Mouse (Mus musculus) MEL (cell line): ENCODE data around the gene Gal3st3. TPM values are rescaled to one million over a fixed set of nuclear protein-coding genes. Genes with fewer than 3 reads are reported as not detected.

ENCODE experiments used
- DNase-seq: peaks from one replicate; pipeline ENCODE4 v3.0.0; 2011; ENCODE audit warnings: low read depth, low spot score
- H3K27ac ChIP-seq: 2 replicates; pipeline ENCODE4 v1.5.1; 2012; ENCODE audit warnings: low read depth, mild to moderate bottlenecking, control low read depth, low read length, moderate library complexity; ENCODE audit not compliant: control insufficient read depth
- H3K27me3 ChIP-seq, 2 experiments: fragments of 150-350 bp in 1 of 2; sonication (generic) in 1 of 2; 2 replicates each; pipeline ENCODE4 v1.6.1; 2012; ENCODE audit warnings: low read length in 2 of 2, mild to moderate bottlenecking in 2 of 2, improper control_type of control experiment in 1 of 2, moderate library complexity in 1 of 2; ENCODE audit not compliant: insufficient read depth in 2 of 2, control insufficient read depth in 1 of 2
- H3K36me3 ChIP-seq, 2 experiments: 2 replicates each; pipeline ENCODE4 v1.6.1; 2012 to 2014; ENCODE audit warnings: low read length in 2 of 2, improper control_type of control experiment in 1 of 2, inconsistent platforms in 1 of 2, mild to moderate bottlenecking in 1 of 2; ENCODE audit not compliant: insufficient read depth in 2 of 2, control insufficient read depth in 1 of 2
- H3K4me1 ChIP-seq, 2 experiments: fragments of 150-350 bp in 1 of 2; sonication (generic) in 1 of 2; 2 replicates each; pipeline ENCODE4 v1.6.1; 2012; ENCODE audit warnings: low read length in 2 of 2, improper control_type of control experiment in 1 of 2, mild to moderate bottlenecking in 1 of 2; ENCODE audit not compliant: insufficient read depth in 2 of 2, control insufficient read depth in 1 of 2
- H3K4me3 ChIP-seq, 2 experiments: fragments of 150-350 bp in 1 of 2; sonication (generic) in 1 of 2; 2 replicates each; pipeline ENCODE4 v1.5.1; 2012; ENCODE audit warnings: low read depth in 2 of 2, low read length in 2 of 2, mild to moderate bottlenecking in 2 of 2, moderate library complexity in 2 of 2, control low read depth in 1 of 2, improper control_type of control experiment in 1 of 2; ENCODE audit not compliant: control insufficient read depth in 1 of 2, insufficient read depth in 1 of 2
- H3K79me2 ChIP-seq: 2 replicates; pipeline ENCODE4 v1.6.1; 2012; ENCODE audit warnings: mild to moderate bottlenecking, low read length, moderate library complexity; ENCODE audit not compliant: control insufficient read depth, poor library complexity, insufficient read depth
- H3K9ac ChIP-seq: 2 replicates; pipeline ENCODE4 v1.6.1; 2012; ENCODE audit warnings: low read depth, mild to moderate bottlenecking, control low read depth, low read length, moderate library complexity; ENCODE audit not compliant: control insufficient read depth, poor library complexity, severe bottlenecking
- H3K9me3 ChIP-seq: fragments of 150-350 bp; sonication (generic); replicated peaks from 2 replicates; pipeline ENCODE4 v1.6.1; 2012; ENCODE audit warnings: mild to moderate bottlenecking, low read length, improper control_type of control experiment, moderate library complexity; ENCODE audit not compliant: insufficient read depth
- BHLHE40 ChIP-seq: IDR thresholded peaks from 2 replicates; pipeline ENCODE4 v1.6.1; 2012; ENCODE audit warnings: low read depth, mild to moderate bottlenecking, inconsistent platforms, low read length, improper control_type of control experiment, borderline replicate concordance
- CHD1 ChIP-seq: IDR thresholded peaks from 2 replicates; pipeline ENCODE4 v1.6.1; 2012; ENCODE audit warnings: low read depth, mild to moderate bottlenecking, inconsistent platforms, low read length, improper control_type of control experiment
- CHD2 ChIP-seq: IDR thresholded peaks from 2 replicates; pipeline ENCODE4 v1.6.1; 2011; ENCODE audit warnings: low read length, improper control_type of control experiment
- CTCF ChIP-seq, 3 experiments: IDR thresholded peaks in 2 of 3; conservative IDR thresholded peaks in 1 of 3; 2 replicates each; pipeline ENCODE4 v1.5.1; 2011 to 2012; ENCODE audit warnings: low read length in 3 of 3, low read depth in 2 of 3, mild to moderate bottlenecking in 2 of 3, improper control_type of control experiment in 1 of 3, inconsistent platforms in 1 of 3, mixed read lengths in 1 of 3, moderate library complexity in 1 of 3; ENCODE audit not compliant: control insufficient read depth in 1 of 3, insufficient read depth in 1 of 3, poor library complexity in 1 of 3, severe bottlenecking in 1 of 3
- EP300 ChIP-seq, 2 experiments: IDR thresholded peaks; 2 replicates each; pipeline ENCODE4 v1.6.1; 2011; ENCODE audit warnings: improper control_type of control experiment in 2 of 2, low read length in 2 of 2, low read depth in 1 of 2, mild to moderate bottlenecking in 1 of 2
- GABPA ChIP-seq: IDR thresholded peaks from 2 replicates; pipeline ENCODE4 v1.6.1; 2012; ENCODE audit warnings: low read depth, mild to moderate bottlenecking, inconsistent platforms, low read length, improper control_type of control experiment, moderate library complexity
- GATA1 ChIP-seq: IDR thresholded peaks from 2 replicates; pipeline ENCODE4 v1.6.1; 2011; ENCODE audit warnings: low read depth, low read length, improper control_type of control experiment
- HCFC1 ChIP-seq: IDR thresholded peaks from 2 replicates; pipeline ENCODE4 v1.6.1; 2012; ENCODE audit warnings: low read depth, mild to moderate bottlenecking, inconsistent platforms, low read length, improper control_type of control experiment, moderate library complexity
- MAFK ChIP-seq: IDR thresholded peaks from 2 replicates; pipeline ENCODE4 v1.6.1; 2011; ENCODE audit warnings: low read depth, mild to moderate bottlenecking, low read length, improper control_type of control experiment, borderline replicate concordance
- MAX ChIP-seq: IDR thresholded peaks from 2 replicates; pipeline ENCODE4 v1.6.1; 2011; ENCODE audit warnings: low read length, improper control_type of control experiment
- MAZ ChIP-seq: IDR thresholded peaks from 2 replicates; pipeline ENCODE4 v1.6.1; 2012; ENCODE audit warnings: low read depth, mild to moderate bottlenecking, inconsistent platforms, low read length, improper control_type of control experiment
- MXI1 ChIP-seq: IDR thresholded peaks from 2 replicates; pipeline ENCODE4 v1.6.1; 2011; ENCODE audit warnings: mild to moderate bottlenecking, low read depth, low read length, improper control_type of control experiment
- RCOR1 ChIP-seq: IDR thresholded peaks from 2 replicates; pipeline ENCODE4 v1.6.1; 2012; ENCODE audit warnings: low read depth, mild to moderate bottlenecking, inconsistent platforms, low read length, improper control_type of control experiment
- SMC3 ChIP-seq: IDR thresholded peaks from 2 replicates; pipeline ENCODE4 v1.6.1; 2011; ENCODE audit warnings: low read depth, low read length, improper control_type of control experiment
- TBP ChIP-seq: IDR thresholded peaks from 2 replicates; pipeline ENCODE4 v1.8.0; 2011; ENCODE audit warnings: low read depth, low read length, improper control_type of control experiment
- UBTF ChIP-seq: IDR thresholded peaks from 2 replicates; pipeline ENCODE4 v1.6.1; 2012; ENCODE audit warnings: low read depth, mild to moderate bottlenecking, inconsistent platforms, low read length, improper control_type of control experiment, moderate library complexity, borderline replicate concordance; ENCODE audit not compliant: insufficient read depth
- ZC3H11A ChIP-seq: IDR thresholded peaks from 2 replicates; pipeline ENCODE4 v1.6.1; 2012; ENCODE audit warnings: low read depth, mild to moderate bottlenecking, inconsistent platforms, low read length, improper control_type of control experiment
- ZMIZ1 ChIP-seq: IDR thresholded peaks from 2 replicates; pipeline ENCODE4 v1.6.1; 2012; ENCODE audit warnings: low read depth, mild to moderate bottlenecking, inconsistent platforms, low read length, improper control_type of control experiment, moderate library complexity
- polyA plus RNA-seq, 2 experiments: library from polyadenylated mRNA; stranded (reverse) in 1 of 2; unstranded in 1 of 2; fragments of >175 nt in 1 of 2; fragments of >200 nt in 1 of 2; gene quantifications; 2 replicates each; pipeline versions ENCODE4 v1.2.1 to v1.2.4; 2012; ENCODE audit warnings: low replicate concordance in 2 of 2, low read depth in 1 of 2; ENCODE audit not compliant: insufficient read length in 2 of 2, insufficient read depth in 1 of 2, missing spikeins in 1 of 2
- total RNA-seq: library from RNA; depleted of rRNA; stranded (reverse); fragments of 300-350 nt; gene quantifications from 2 replicates; pipeline ENCODE4 v1.2.3, GENCODE M21; 2012

The Gal3st3 gene
- total and polyA plus RNA-seq, 3 experiments = 0.04 TPM; not detected in 2

DNA sequence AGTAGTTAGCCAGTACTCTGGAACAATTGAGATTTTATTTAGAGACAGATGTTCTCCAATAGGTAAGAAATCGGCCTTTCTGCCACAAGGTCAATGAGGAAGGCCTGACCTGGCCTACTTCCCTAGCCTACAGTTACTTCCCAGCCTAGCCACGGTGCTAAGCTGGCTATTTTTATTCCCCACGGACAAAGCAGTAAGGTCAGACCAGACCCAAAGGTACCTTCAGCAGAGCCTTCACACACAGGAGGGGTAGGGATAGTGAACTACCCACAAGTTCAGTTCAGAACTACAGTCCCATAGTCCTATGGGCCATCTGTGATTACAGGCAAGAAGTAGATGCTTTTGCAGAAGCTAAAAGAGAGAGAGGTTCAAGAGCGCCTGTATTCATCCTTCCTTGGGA, 24.2 kb upstream of the Gal3st3 start:
- peaks cover 13% of the 10 kb centered on the region for H3K79me2 ChIP-seq
- H3K4me1 ChIP-seq = peaks cover 5 to 21% of the 10 kb centered on the region in 2 experiments
- no peak for DNase-seq
- H3K36me3 ChIP-seq = peaks cover 14 to 22% of the 10 kb centered on the region in 2 experiments
- no peak for TF ChIP-seq MXI1
- TF ChIP-seq CTCF (IDR thresholded peaks at IDR 0.05 in 2 of 3, conservative IDR thresholded peaks at IDR 0.05 in 1 of 3; ENCODE audit: control insufficient read depth in 1 of 3, insufficient read depth in 1 of 3, low read depth in 2 of 3, low read length in 3 of 3, poor library complexity in 1 of 3, severe bottlenecking in 1 of 3) = no peak
- TF ChIP-seq RCOR1 = no peak
- no peak for TF ChIP-seq CHD2
- TF ChIP-seq ZC3H11A = no peak
- TF ChIP-seq GABPA = no peak
- no peak for TF ChIP-seq BHLHE40
- no peak for TF ChIP-seq MAX
- TF ChIP-seq ZMIZ1 = no peak
- TF ChIP-seq CHD1 = no peak
- no peak for TF ChIP-seq TBP
- no peak for TF ChIP-seq MAZ
- no peak for TF ChIP-seq MAFK
- TF ChIP-seq EP300 (IDR thresholded peaks at IDR 0.05; ENCODE audit: low read depth in 1 of 2, low read length in 2 of 2) = no peak
- TF ChIP-seq HCFC1 = no peak
- TF ChIP-seq GATA1 = no peak
- no peak for TF ChIP-seq SMC3
- no peak for TF ChIP-seq UBTF
- no peaks in the 10 kb centered on the region for H3K9me3 ChIP-seq
- peak overlapping the region; percentile 96; the same call in 1 of the 2 replicates for H3K9ac ChIP-seq
- H3K27ac ChIP-seq = peak overlapping the region; percentile 86; the same call in 1 of the 2 replicates
- no peaks in the 10 kb centered on the region for H3K27me3 ChIP-seq
- H3K4me3 ChIP-seq = no peak overlapping the region

DNA sequence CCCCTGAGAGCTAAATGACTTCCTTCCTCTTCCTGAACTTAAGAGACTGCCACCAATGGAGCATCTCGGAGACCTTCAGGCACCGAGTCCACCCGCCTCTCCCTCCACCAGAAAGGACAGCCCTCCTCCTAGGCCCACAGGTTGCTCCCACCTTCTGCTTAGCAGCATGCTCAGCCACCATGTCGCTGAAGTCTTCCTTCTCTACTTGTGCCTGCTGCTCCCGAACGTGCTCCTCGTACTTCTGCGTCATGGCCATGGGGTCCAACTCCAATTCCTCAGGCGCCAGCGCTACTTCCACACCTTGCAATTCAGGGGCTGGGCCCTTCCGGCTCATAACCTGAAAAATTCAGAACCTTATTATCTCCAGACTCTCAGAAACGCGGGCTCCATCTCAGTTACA, 23.5 kb upstream of the Gal3st3 start:
- H3K27me3 ChIP-seq = no peaks in the 10 kb centered on the region
- no peaks in the 10 kb centered on the region for H3K9me3 ChIP-seq
- H3K4me3 ChIP-seq = no peak overlapping the region
- peaks cover 13% of the 10 kb centered on the region for H3K79me2 ChIP-seq
- no peak overlapping the region for H3K27ac ChIP-seq
- peaks cover 17 to 22% of the 10 kb centered on the region in 2 experiments for H3K36me3 ChIP-seq
- no peak overlapping the region for H3K9ac ChIP-seq
- DNase-seq = no peak
- peaks cover 2 to 18% of the 10 kb centered on the region in 2 experiments for H3K4me1 ChIP-seq
- no peak for TF ChIP-seq UBTF
